Mouse (Mus musculus) CH12.LX (cell line): Measurements from ENCODE around the gene Cep295. TPM values are rescaled to one million over a fixed set of nuclear protein-coding genes. Genes with fewer than 3 reads are reported as not detected.

Experiments
- DNase-seq: peaks from one replicate; pipeline ENCODE4 v3.0.0-alpha.2; 2013; ENCODE audit errors: extremely low read depth
- H3K27ac ChIP-seq: 2 replicates; pipeline ENCODE4 v1.5.1; 2012; ENCODE audit warnings: low read depth, mild to moderate bottlenecking, control low read depth, moderate library complexity; ENCODE audit not compliant: insufficient read depth
- H3K27me3 ChIP-seq: replicated peaks from 2 replicates; pipeline ENCODE3; 2012; ENCODE audit warnings: inconsistent platforms
- H3K36me3 ChIP-seq, 2 experiments: replicated peaks in 1 of 2; 2 replicates each; pipeline versions ENCODE3 to v1.6.1; 2012; ENCODE audit warnings: inconsistent platforms in 1 of 2, low read length in 1 of 2, mild to moderate bottlenecking in 1 of 2, mixed read lengths in 1 of 2, moderate library complexity in 1 of 2; ENCODE audit not compliant: control insufficient read depth in 1 of 2, insufficient read depth in 1 of 2
- H3K4me1 ChIP-seq, 2 experiments: 2 replicates each; pipeline ENCODE4 v1.6.1; 2012; ENCODE audit warnings: inconsistent platforms in 1 of 2, moderate library complexity in 1 of 2; ENCODE audit not compliant: insufficient read depth in 2 of 2, control insufficient read depth in 1 of 2
- H3K4me2 ChIP-seq: 2 replicates; pipeline ENCODE4 v1.6.1; 2012; ENCODE audit warnings: low read depth, mild to moderate bottlenecking, control low read depth; ENCODE audit not compliant: poor library complexity, insufficient read depth, severe bottlenecking
- H3K4me3 ChIP-seq, 3 experiments: fragments of 150-350 bp in 1 of 3; sonication (generic) in 1 of 3; replicated peaks in 1 of 3; 2 replicates each; pipeline versions ENCODE3 to v1.5.1; 2011 to 2012; ENCODE audit warnings: low read depth in 2 of 3, low read length in 2 of 3, mild to moderate bottlenecking in 2 of 3, moderate library complexity in 2 of 3, control low read depth in 1 of 3, improper control_type of control experiment in 1 of 3, inconsistent platforms in 1 of 3, mixed read lengths in 1 of 3; ENCODE audit not compliant: poor library complexity in 1 of 3
- H3K79me2 ChIP-seq: replicated peaks from 2 replicates; pipeline ENCODE4 v1.6.1; 2012; ENCODE audit warnings: mild to moderate bottlenecking, moderate library complexity; ENCODE audit not compliant: control insufficient read depth, poor library complexity, insufficient read depth, severe bottlenecking; ENCODE audit errors: extremely low read depth
- H3K9ac ChIP-seq: 2 replicates; pipeline ENCODE4 v1.6.1; 2012; ENCODE audit warnings: low read depth, mild to moderate bottlenecking, control low read depth, moderate library complexity; ENCODE audit not compliant: insufficient read depth
- H3K9me3 ChIP-seq: replicated peaks from 2 replicates; pipeline ENCODE3; 2012; ENCODE audit warnings: low read length, inconsistent platforms, mixed read lengths
- ELF1 ChIP-seq: IDR thresholded peaks from 2 replicates; pipeline ENCODE4 v1.6.1; 2014; ENCODE audit warnings: low read depth, mild to moderate bottlenecking, inconsistent platforms, low read length, improper control_type of control experiment
- EP300 ChIP-seq: IDR thresholded peaks from 2 replicates; pipeline ENCODE4 v1.6.1; 2011; ENCODE audit warnings: low read length, improper control_type of control experiment
- ETS1 ChIP-seq: conservative IDR thresholded peaks from 2 replicates; pipeline ENCODE4 v1.6.1; 2012; ENCODE audit warnings: low read depth, mild to moderate bottlenecking, inconsistent platforms, low read length, improper control_type of control experiment, moderate library complexity
- HCFC1 ChIP-seq: IDR thresholded peaks from 2 replicates; pipeline ENCODE4 v1.6.1; 2012; ENCODE audit warnings: low read depth, mild to moderate bottlenecking, inconsistent platforms, low read length, improper control_type of control experiment
- JUN ChIP-seq: IDR thresholded peaks from 2 replicates; pipeline ENCODE4 v1.6.1; 2011; ENCODE audit warnings: low read depth, mild to moderate bottlenecking, low read length, improper control_type of control experiment, moderate library complexity; ENCODE audit not compliant: insufficient read depth
- JUND ChIP-seq: conservative IDR thresholded peaks from 2 replicates; pipeline ENCODE4 v1.6.1; 2011; ENCODE audit warnings: low read depth, low read length, improper control_type of control experiment
- MAX ChIP-seq: IDR thresholded peaks from 2 replicates; pipeline ENCODE4 v1.6.1; 2011; ENCODE audit warnings: low read length, improper control_type of control experiment
- NRF1 ChIP-seq: IDR thresholded peaks from 2 replicates; pipeline ENCODE4 v1.6.1; 2014; ENCODE audit warnings: low read depth, mild to moderate bottlenecking, inconsistent platforms, low read length, improper control_type of control experiment, moderate library complexity
- PAX5 ChIP-seq: IDR thresholded peaks from 2 replicates; pipeline ENCODE4 v1.6.1; 2012; ENCODE audit warnings: low read length, inconsistent platforms, mixed read lengths
- POLR2A ChIP-seq: IDR thresholded peaks from 2 replicates; pipeline ENCODE4 v1.6.1; 2011; ENCODE audit warnings: low read depth, mild to moderate bottlenecking, improper control_type of control experiment, low read length
- SIN3A ChIP-seq: IDR thresholded peaks from 2 replicates; pipeline ENCODE4 v1.6.1; 2012; ENCODE audit warnings: low read length, improper control_type of control experiment, inconsistent platforms
- SMC3 ChIP-seq: IDR thresholded peaks from 2 replicates; pipeline ENCODE4 v1.6.1; 2011; ENCODE audit warnings: low read depth, low read length, improper control_type of control experiment
- TBP ChIP-seq: conservative IDR thresholded peaks from 2 replicates; pipeline ENCODE4 v1.6.1; 2011; ENCODE audit warnings: low read depth, low read length, improper control_type of control experiment
- ZKSCAN1 ChIP-seq: IDR thresholded peaks from 2 replicates; pipeline ENCODE4 v1.6.1; 2012; ENCODE audit warnings: low read depth, inconsistent platforms, low read length, improper control_type of control experiment, borderline replicate concordance
- ZMIZ1 ChIP-seq: IDR thresholded peaks from 2 replicates; pipeline ENCODE4 v1.6.1; 2012; ENCODE audit warnings: low read depth, mild to moderate bottlenecking, inconsistent platforms, low read length, improper control_type of control experiment
- dilution Hi-C: fragments of 300-500 bp; cut with MboI; formaldehyde crosslinking; loops from 2 replicates; pipeline ENCODE4 v1.14.3; 2020; ENCODE audit warnings: low sequenced_read_pairs; ENCODE audit not compliant: extremely low pct_unique_long_range_greater_than_20kb, extremely low pct_ligation_motif_present
- in situ Hi-C: fragments of 300-500 bp; cut with MboI; formaldehyde crosslinking; loops from 3 replicates; pipeline ENCODE4 v1.14.3; 2019; ENCODE audit warnings: low sequenced_read_pairs, low pct_ligation_motif_present, low pct_unique_long_range_greater_than_20kb, mixed read lengths
- polyA plus RNA-seq: library from polyadenylated mRNA; unstranded; fragments of >175 nt; gene quantifications from 2 replicates; pipeline ENCODE4 v1.2.1, GENCODE M21; 2012; ENCODE audit warnings: low read depth; ENCODE audit not compliant: insufficient read length
- total RNA-seq, 2 experiments: library from RNA; depleted of rRNA; stranded (reverse); fragments of 300-350 nt in 1 of 2; fragments of >200 nt in 1 of 2; gene quantifications; 2 replicates each; pipeline ENCODE4 v1.2.3; 2012 to 2014

The Cep295 gene
- total and polyA plus RNA-seq, 3 experiments = 20.4 to 29.9 (median 27.2) TPM

GRCm38 (mm10) chr9:15397591-15397990 is 40.0 kb upstream of the Cep295 start:
- no peak overlapping the region for H3K4me3 ChIP-seq
- no peaks in the 10 kb centered on the region for H3K79me2 ChIP-seq
- DNase-seq = no peak
- TF ChIP-seq POLR2A (no peak), TBP (no peak), ETS1 (no peak), MAX (no peak)
- peaks cover 5% of the 10 kb centered on the region for H3K9me3 ChIP-seq
- H3K4me1 ChIP-seq = no peaks in the 10 kb centered on the region
- H3K9ac ChIP-seq = no peak overlapping the region
- H3K4me2 ChIP-seq = no peak overlapping the region
- no peak overlapping the region for H3K27ac ChIP-seq
- in situ Hi-C loops = no loop called here
- dilution Hi-C loops = no loop called here
- no peaks in the 10 kb centered on the region for H3K27me3 ChIP-seq
- no peaks in the 10 kb centered on the region for H3K36me3 ChIP-seq

GRCm38 (mm10) chr9:15395353-15395942 is 37.9 kb upstream of the Cep295 start:
- Histone ChIP-seq H3K9ac (no peak overlapping the region), H3K27ac (no peak overlapping the region)
- TF ChIP-seq ETS1 (no peak), EP300 (no peak), JUND (no peak), ZKSCAN1 (no peak), JUN (no peak), NRF1 (no peak), SMC3 (no peak), ZMIZ1 (no peak), PAX5 (no peak), HCFC1 (no peak), TBP (no peak), SIN3A (no peak), ELF1 (no peak)
- TF ChIP-seq, all 38 proteins: peak for 0
- H3K4me1 ChIP-seq = no peaks in the 10 kb centered on the region
- DNase-seq = peak; percentile 6
- no peaks in the 10 kb centered on the region for H3K27me3 ChIP-seq
- in situ Hi-C loops = no loop called here
- H3K36me3 ChIP-seq = no peaks in the 10 kb centered on the region
- H3K79me2 ChIP-seq = no peaks in the 10 kb centered on the region
- dilution Hi-C loops = no loop called here
- H3K4me2 ChIP-seq = no peak overlapping the region
- H3K9me3 ChIP-seq = peaks cover 5% of the 10 kb centered on the region
- no peak overlapping the region for H3K4me3 ChIP-seq
